Mouse (Mus musculus): Measurements from ENCODE around the gene Alg6. TPM values are rescaled to one million over a fixed set of nuclear protein-coding genes. Genes with fewer than 3 reads are reported as not detected.

Gene Alg6
- polyA plus RNA-seq, 1 experiment from 2014 or later, result 20.1 TPM

Other genes starting within 250 kb of the Alg6 start
- 0.13 TPM in 1 of 2 replicates, not detected in the other for gene Foxd3, start 59.4 kb upstream of the Alg6 start, polyA plus RNA-seq (2015; fragmentation: Nextera tagmentation; extraction: Ambion mirVana)
- gene Efcab7, start 113.5 kb downstream of the Alg6 start, polyA plus RNA-seq (2015; fragmentation: Nextera tagmentation; extraction: Ambion mirVana), result 21.4 and 22.7 TPM in 2 replicates
- gene Pgm1, start 213.8 kb downstream of the Alg6 start, polyA plus RNA-seq (2015; fragmentation: Nextera tagmentation; extraction: Ambion mirVana), result 90.6 and 101 TPM in 2 replicates
- 36.8 and 44.9 TPM in 2 replicates for gene Itgb3bp, start 214.1 kb downstream of the Alg6 start, polyA plus RNA-seq (2015; fragmentation: Nextera tagmentation; extraction: Ambion mirVana)